Mouse (Mus musculus) leukemia stem cell, adult 10-12 weeks (primary cell): Measurements from ENCODE around the gene Btf3. TPM values are rescaled to one million over a fixed set of nuclear protein-coding genes. Genes with fewer than 3 reads are reported as not detected.

Source experiments
- polyA plus RNA-seq: library from polyadenylated mRNA; stranded (reverse); fragments of >175 nt; gene quantifications from 2 replicates; pipeline ENCODE4 v1.2.3, GENCODE M21; 2012; ENCODE audit warnings: low replicate concordance

Gene Btf3
- polyA plus RNA-seq: 46.1 and 53.1 TPM in 2 replicates

DNA sequence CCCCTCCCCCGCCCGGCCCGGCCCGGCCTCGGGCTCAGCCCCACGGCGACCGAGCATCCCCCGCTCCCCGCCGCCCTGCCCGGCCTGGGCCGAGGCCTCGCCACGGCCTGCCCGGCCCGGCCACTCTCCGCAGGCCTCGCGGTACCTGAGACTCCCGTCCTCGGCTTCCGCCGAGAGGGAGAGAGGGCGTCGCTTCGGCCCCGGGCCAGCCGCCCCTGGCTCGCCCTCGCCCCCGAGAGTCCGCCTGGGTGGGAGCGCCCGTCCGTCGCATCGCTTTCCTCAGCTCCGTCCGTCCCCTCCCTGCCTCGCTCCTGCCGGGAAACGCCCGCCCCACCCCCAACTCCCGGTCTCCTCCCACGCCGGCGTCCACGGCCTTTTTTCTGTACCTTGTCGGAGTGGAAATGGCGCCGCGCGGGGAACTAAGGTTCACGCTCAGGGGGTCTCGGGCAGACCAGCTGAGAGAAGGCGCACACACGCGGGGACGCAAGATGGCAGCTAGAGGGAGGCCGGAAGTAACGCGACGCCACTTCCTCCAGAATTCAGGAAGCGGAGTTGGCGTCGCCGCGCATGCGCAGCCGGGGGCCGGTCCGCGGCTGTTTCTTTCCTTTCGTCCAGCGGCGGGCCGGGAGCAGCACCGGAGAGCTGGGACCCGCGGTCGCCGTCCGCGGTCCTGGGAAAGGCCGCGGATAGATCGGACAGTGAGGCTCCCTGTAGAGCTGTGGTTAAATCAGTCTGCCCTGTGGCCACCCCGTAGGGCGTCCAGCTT lies at the start of gene Btf3:
Btf3 (minus strand) TSS at position 527 of the 766 bp plus-strand sequence.

DNA sequence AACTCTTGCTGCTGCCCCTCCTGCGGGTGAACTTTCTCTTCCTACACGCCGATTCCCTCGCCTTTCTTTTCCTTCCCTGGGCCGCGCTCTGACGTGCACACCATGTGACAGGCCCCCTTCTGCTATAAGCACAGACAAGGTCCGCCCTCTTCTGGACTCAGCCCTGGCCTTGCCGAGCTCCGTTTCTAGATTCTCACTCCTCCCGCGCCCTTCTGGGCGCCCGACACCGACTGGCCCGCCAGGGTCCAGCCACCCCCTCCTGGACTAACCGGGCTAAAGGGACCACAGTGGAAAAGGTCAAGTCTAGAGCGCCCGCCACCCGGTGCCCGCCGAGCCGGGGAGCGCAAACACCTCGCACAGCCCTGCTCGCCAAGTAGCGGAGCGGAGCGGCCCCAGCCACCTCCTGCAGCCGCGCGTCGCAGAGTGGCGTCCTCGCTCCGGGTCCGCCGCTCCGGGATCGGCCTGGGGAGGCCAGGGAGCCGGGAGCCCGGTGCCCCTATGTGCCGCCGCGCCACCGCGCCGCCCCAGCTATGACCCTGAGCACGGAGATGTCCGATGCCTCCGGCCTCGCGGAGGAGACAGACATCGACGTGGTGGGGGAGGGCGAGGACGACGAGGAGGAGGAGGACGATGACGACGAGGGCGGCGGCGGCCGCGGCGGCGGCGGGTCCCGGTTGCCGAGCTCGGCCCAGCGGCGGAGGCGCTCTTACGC lies 37.4 kb upstream of the Btf3 start, which contains the start of gene Foxd1:
Foxd1 (plus strand) TSS at position 153 of the 712 bp plus-strand sequence.

GRCm38 (mm10) chr13:98279686-98280085 lies 37.1 kb downstream of the Btf3 start, which contains the start of gene Gm21976:
TSS of gene Gm21976 (plus strand) at chr13:98279887.

DNA sequence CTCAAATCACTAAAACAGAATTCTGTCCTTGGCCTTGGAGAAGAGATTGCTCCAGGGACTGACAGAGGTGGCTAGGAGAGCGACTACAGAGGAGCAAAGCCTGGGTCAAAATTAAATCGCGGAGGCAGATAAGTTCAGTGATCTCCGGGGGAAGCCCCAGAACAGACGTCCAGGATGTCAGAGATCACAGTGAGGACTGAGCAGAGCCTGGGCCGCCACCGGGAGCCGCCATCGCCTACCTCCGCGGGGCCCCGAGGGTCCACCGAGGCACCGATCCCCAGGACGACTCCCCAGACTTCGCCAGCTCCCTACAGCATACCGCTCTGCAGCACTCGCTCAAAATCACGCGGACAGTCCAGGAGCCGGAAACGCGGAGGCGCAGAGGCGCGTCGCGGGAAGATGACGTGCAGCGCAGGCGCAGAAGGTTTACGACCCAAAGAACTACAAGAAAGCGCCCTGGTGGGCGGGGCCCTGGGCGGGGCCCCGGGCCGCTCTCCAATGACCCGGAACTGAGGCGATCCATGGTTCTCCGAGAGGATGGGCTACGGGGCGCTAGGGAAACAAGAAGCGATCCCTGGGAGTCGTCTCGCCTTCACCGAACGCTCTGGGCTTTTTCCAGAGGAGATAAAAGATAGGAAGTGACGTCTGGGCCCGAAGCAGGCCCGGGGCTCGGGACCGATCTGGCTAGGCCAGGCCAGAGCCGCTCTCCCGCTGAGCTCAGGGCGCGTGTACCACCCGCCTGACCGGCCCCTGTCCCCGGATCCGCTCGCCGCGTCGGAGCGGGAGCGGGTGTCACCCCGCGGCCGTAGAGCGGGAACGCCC lies 54.0 kb downstream of the Btf3 start, which contains the start of the genes Utp15 and Ankra2:
Utp15 (minus strand) TSS at position 406 of the 822 bp plus-strand sequence.
Ankra2 (plus strand) TSS at position 439 of the 822 bp plus-strand sequence.

Other genes with a start within 250 kb of the Btf3 start
- 0.08 TPM in 2 replicates for gene Arhgef28, start 110.6 kb downstream of the Btf3 start, polyA plus RNA-seq
- gene Utp15, start 54.0 kb downstream of the Btf3 start, polyA plus RNA-seq: 6.2 and 8.6 TPM in 2 replicates
- 44.3 and 63.6 TPM in 2 replicates for gene Ankra2, start 53.9 kb downstream of the Btf3 start, polyA plus RNA-seq
- gene Gm21976, start 37.1 kb downstream of the Btf3 start, polyA plus RNA-seq: not detected in 2 replicates
- not detected in 2 replicates for gene Foxd1, start 37.2 kb upstream of the Btf3 start, polyA plus RNA-seq
- 0.96 and 1.1 TPM in 2 replicates for gene Gm10320, start 175.0 kb upstream of the Btf3 start, polyA plus RNA-seq